Mouse (Mus musculus) olfactory bulb, adult 2 months (tissue): ENCODE data around the gene Cdc123.

ENCODE experiments used
- CTCF ChIP-seq: fragments of 200-500 bp; IDR thresholded peaks from 2 replicates; pipeline ENCODE4 v1.5.1; 2012; ENCODE audit warnings: low read depth, mild to moderate bottlenecking, low read length, moderate library complexity; ENCODE audit not compliant: insufficient read depth
- POLR2A ChIP-seq: fragments of 200-500 bp; IDR thresholded peaks from 2 replicates; pipeline ENCODE4 v1.6.1; 2012; ENCODE audit warnings: mild to moderate bottlenecking, low read depth, low read length, moderate library complexity; ENCODE audit not compliant: insufficient read depth

DNA sequence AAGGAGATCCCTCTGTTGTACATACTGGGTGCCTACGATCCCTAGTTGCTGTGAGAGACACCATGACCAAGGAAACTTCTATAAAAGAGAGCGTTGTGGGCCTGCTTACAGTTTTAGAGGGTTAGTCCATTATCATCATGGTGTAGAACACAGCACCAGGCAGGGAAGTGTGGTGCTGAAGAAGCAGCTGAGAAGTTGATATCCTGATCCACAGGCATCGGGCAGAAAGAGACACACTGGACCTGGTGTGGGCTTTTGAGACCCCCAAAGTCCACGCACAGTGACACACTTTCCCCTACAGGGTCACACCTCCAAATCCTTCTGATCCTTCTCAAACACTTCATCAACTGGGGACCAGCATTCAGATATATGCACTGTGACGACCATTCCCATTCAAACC, 52.9 kb downstream of the Cdc123 start:
- TF ChIP-seq POLR2A (no peak), CTCF (no peak)
